Mouse (Mus musculus) mammary gland, adult 2 months (tissue): ENCODE results near the gene Fbxo40. TPM values are rescaled to one million over a fixed set of nuclear protein-coding genes. Genes with fewer than 3 reads are reported as not detected.

Experiments
- polyA plus RNA-seq: library from polyadenylated mRNA; depleted of rRNA; stranded (reverse); fragments of >200 nt; gene quantifications from 2 replicates; pipeline ENCODE4 v1.2.3, GENCODE M21; 2012; ENCODE audit warnings: low replicate concordance; rRNA removed

The Fbxo40 gene
- 0.06 and 20.0 TPM in 2 replicates for polyA plus RNA-seq

DNA sequence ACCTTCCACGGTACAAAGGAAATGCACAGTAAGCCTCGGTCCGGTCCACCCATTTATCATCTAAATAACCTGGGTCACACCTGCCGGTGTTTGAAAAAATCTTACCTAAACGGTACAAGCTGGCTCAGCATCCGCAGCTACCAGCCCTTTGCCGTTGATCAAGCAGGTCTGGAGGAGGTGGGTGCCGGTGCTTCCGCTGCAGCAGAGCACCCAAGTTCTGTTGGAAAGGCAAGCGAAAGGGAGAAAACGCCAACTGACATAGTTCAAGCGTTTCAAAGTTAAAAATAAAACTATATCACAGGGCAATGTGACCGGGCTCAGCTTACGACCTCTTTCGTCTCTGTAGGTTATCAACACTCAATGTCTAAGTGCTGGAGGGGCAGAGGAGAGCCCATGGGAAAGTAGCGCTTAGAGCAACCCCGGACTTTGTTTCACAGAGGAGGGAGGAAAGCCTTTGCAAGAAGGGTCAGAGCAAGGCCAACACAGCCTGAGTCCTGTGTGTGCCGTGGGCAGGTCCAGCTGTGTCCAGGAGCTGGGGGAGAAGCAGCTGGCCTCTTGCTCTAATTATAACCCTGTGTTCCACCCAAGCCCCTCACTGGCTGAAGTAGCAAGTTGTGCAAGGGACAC lies at the start of gene Fbxo40:
TSS of gene Fbxo40 (minus strand) at position 469 of the 627 bp plus-strand sequence.

DNA sequence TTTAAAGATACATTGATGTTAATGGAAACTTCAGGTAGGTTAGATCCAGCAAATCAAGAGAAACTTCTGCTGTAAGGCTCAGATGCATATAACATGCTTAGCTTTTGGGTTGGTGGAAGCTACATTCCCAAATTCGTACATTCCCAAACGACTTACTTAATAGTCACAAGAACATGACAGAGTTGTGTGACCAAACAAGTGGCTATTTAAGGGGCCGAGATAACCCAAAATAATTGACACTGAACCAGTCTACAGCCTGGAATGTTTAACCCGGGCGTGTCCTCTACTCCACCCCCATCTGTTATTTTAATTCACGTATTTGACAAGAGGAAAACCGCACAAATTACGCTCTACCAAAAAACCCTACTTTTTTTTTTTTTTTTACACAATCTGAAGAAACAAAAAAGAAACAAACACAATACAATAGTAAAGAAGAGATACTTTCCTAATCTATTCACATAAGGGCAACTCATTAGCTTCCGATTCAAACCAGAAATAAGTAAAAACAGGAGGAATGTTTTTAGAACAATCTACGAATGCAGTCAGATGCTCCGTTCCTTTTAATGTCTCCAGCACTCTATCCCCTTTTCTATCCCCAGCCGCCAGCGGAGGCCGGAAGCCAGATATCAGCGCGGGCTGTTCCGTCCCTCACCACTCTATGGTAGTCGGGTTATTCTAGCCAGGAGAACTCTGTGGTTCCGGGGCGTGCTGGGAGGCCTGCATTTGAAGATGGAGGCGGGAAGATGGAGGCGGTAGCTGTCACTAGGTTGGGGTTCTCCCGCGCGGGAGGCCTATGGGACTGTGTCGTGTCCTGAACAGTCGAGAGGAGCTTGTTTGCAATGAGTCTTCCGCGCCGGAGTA lies 21.0 kb upstream of the Fbxo40 start, which contains the start of gene Polq:
TSS of gene Polq (plus strand) at position 726 of the 861 bp plus-strand sequence.

DNA sequence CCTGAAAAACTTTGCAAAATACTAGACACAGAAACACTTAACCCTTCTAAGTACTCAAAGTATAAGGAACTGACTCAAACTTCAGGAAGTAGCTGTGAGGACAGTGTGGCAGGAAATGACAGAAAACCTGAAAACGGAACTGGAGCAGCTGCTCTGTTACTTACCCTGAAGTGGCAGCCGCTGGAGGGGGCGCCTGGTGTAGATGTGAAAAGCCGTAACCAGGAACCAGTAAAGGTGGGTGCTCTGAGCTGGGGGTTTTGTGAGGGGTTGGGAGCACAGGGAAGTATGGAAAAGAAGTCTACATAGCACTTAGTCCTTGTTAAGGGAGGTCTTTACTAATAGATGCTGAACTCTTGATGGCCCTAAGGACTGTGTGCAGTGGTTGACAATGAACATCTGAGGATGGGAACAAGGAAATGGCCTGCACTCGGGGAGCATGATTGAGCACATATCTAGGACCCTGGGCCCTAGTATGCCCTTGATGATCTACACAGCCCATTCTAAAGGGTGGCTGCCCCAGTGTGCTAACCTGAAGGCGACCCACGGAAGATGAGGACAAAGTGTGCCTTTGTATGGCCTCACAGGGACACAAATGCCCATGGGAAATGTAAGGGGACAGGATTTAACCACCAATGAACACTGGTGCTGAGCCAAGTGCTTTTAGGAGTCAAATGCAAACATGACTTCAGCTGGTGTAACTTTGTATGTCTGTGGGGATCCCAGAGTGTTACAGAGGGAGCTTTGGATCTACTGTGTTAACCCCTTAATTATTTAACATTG lies 55.2 kb downstream of the Fbxo40 start, which contains the start of gene Hcls1:
TSS of gene Hcls1 (plus strand) at position 143 of the 780 bp plus-strand sequence.

Other genes starting within 250 kb of the Fbxo40 start
- 1.1 and 3.7 TPM in 2 replicates for gene Slc15a2, start 205.5 kb downstream of the Fbxo40 start, polyA plus RNA-seq
- gene Iqcb1, start 162.1 kb downstream of the Fbxo40 start, polyA plus RNA-seq, result 1.6 and 2.3 TPM in 2 replicates
- gene Eaf2, start 115.5 kb downstream of the Fbxo40 start, polyA plus RNA-seq, result 0.43 and 1.0 TPM in 2 replicates
- gene Golgb1, start 115.3 kb downstream of the Fbxo40 start, polyA plus RNA-seq, result 50.0 and 67.0 TPM in 2 replicates
- 30.6 and 44.4 TPM in 2 replicates for gene Hcls1, start 55.5 kb downstream of the Fbxo40 start, polyA plus RNA-seq
- gene Polq, start 21.3 kb upstream of the Fbxo40 start, polyA plus RNA-seq, result 0.17 and 0.34 TPM in 2 replicates